Comparison of ENCODE assay signal across 29 mouse cellular contexts in the genomic region with DNA sequence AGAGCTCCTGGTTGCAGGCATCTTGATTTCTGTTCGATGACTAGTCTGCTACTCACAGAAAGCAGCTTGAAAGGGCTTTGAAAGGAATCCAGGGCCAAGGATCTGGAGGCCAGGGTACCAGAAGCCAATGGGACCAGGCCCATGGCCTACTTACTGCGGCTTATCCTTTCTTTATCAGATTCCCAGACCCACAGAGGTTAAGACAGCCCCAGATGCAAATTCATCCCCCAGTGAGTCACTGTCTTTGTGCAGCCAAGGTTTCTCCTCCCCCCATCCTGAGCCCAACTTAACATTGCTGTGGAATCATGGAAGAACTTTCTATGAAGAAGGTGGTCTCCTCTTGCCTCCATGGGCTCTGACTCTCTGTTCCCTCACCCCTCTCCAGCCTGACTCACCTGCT. TPM values are rescaled to one million over a fixed set of nuclear protein-coding genes. Genes with fewer than 3 reads are reported as not detected.
DNase-seq lines count a peak whose midpoint lies in the region; ATAC-seq and TF ChIP-seq lines count a peak whose summit lies in the region.
"Had no signal": no experiment of that assay in that cellular context is flagged by ENCODE, and none has a peak within 500 bp of the region (broad histone marks: within the 10 kb centered on the region; RNA-seq: fewer than 3 reads in every experiment).

No protein-coding gene starts in this region.

- no peaks in the 10 kb centered on the region for H3K36me3 ChIP-seq in heart, embryonic 10.5 days
- H3K36me3 ChIP-seq in kidney, adult 2 months (ENCODE audit: control insufficient read depth, insufficient read depth, low read length), result no peaks in the 10 kb centered on the region
- H3K36me3 ChIP-seq: embryonic facial prominence, embryonic 10.5 days; embryonic facial prominence, embryonic 15.5 days; hindbrain, embryonic 10.5 days; hindbrain, embryonic 15.5 days; limb, embryonic 12.5 days; liver, embryonic 15.5 days; neural tube, embryonic 15.5 days had no signal

- H3K9me3 ChIP-seq in heart, embryonic 10.5 days, result no peaks in the 10 kb centered on the region
- H3K9me3 ChIP-seq: embryonic facial prominence, embryonic 10.5 days; embryonic facial prominence, embryonic 15.5 days; hindbrain, embryonic 10.5 days; hindbrain, embryonic 15.5 days; limb, embryonic 12.5 days; liver, embryonic 15.5 days; neural tube, embryonic 15.5 days had no signal

- ATAC-seq in frontal cortex, adult (ENCODE audit: low TSS enrichment), result 0 out of 2 replicates have a peak, but pooled peaks have one; percentile 15
- ATAC-seq: inflammation-experienced regulatory T-cells, adult 6 months had no signal

- 66% methylated on average over 2 of the region's 2 CpGs for WGBS in heart, embryonic 10.5 days
- 80% methylated on average over 2 of the region's 2 CpGs for WGBS in kidney, adult 2 months

- H3K4me1 ChIP-seq in heart, embryonic 10.5 days, result peaks cover 39% of the 10 kb centered on the region
- H3K4me1 ChIP-seq in kidney, adult 2 months (ENCODE audit: control insufficient read depth, insufficient read depth, low read length), result 0 out of 2 replicates have a peak, but pooled peaks cover 2% of the 10 kb centered on the region
- H3K4me1 ChIP-seq: liver, embryonic 15.5 days had no signal

- TF ChIP-seq CTCF in kidney, adult 2 months (conservative IDR thresholded peaks at IDR 0.05; ENCODE audit: insufficient read depth, insufficient read length, low read depth, low read length), result no peak

- TF ChIP-seq POLR2A in kidney, adult 2 months (IDR thresholded peaks at IDR 0.05; ENCODE audit: low read depth, low read length), result no peak

- peak; percentile 68 for DNase-seq in adrenal gland, postnatal 14 days
- no peak for DNase-seq in adrenal gland, postnatal 4 days (ENCODE audit: low spot score in 2 of 2)
- no peak for DNase-seq in frontal cortex, postnatal 36 days (ENCODE audit: low spot score in 2 of 2)
- peak; percentile 81 for DNase-seq in MN1 (ENCODE audit: low spot score)
- no peak for DNase-seq in heart, embryonic 10.5 days (ENCODE audit: low spot score)
- no peak for DNase-seq in kidney, adult 2 months
- DNase-seq: cerebellum, adult 8-10 months; cerebellum, postnatal 25 days; gastrocnemius, postnatal 10 days; heart, postnatal 14 days; lung, embryonic 14.5 days; lung, postnatal 14 days; midbrain, embryonic 14.5 days; right cerebral cortex, postnatal 14 days; thymus, postnatal 4 days had no signal

- H3K4me3 ChIP-seq in heart, embryonic 10.5 days, result no peak overlapping the region
- H3K4me3 ChIP-seq in kidney, adult 2 months (ENCODE audit: insufficient read depth, low read depth, low read length), result no peak overlapping the region
- H3K4me3 ChIP-seq: embryonic facial prominence, embryonic 10.5 days; embryonic facial prominence, embryonic 15.5 days; hindbrain, embryonic 10.5 days; hindbrain, embryonic 15.5 days; layer of hippocampus, adult 2 months; left cerebral cortex, adult 2 months; limb, embryonic 12.5 days; liver, embryonic 15.5 days; neural tube, embryonic 15.5 days had no signal

- H3K27ac ChIP-seq in heart, embryonic 10.5 days, result no peak overlapping the region
- H3K27ac ChIP-seq in kidney, adult 2 months (ENCODE audit: insufficient read depth, low read depth, low read length), result no peak overlapping the region
- H3K27ac ChIP-seq: embryonic facial prominence, embryonic 10.5 days; embryonic facial prominence, embryonic 15.5 days; hindbrain, embryonic 10.5 days; hindbrain, embryonic 15.5 days; layer of hippocampus, adult 2 months; left cerebral cortex, adult 2 months; limb, embryonic 12.5 days; liver, embryonic 15.5 days; neural tube, embryonic 15.5 days had no signal

- H3K27me3 ChIP-seq in heart, embryonic 10.5 days (ENCODE audit: insufficient read depth, poor library complexity, severe bottlenecking), result 0 out of 2 replicates have a peak, but pooled peaks cover 7% of the 10 kb centered on the region
- H3K27me3 ChIP-seq in kidney, adult 2 months (replicated peaks; ENCODE audit: control insufficient read depth, insufficient read depth, low read length), result no peaks in the 10 kb centered on the region
- H3K27me3 ChIP-seq: CH12.LX; embryonic facial prominence, embryonic 15.5 days; hindbrain, embryonic 15.5 days; liver, embryonic 15.5 days; neural tube, embryonic 15.5 days had no signal

RNA-seq across cellular contexts. Expression of a gene that starts 6.3 kb away (rescaled TPM):
- 2,863 and 3,093 TPM in 2 replicates for total RNA-seq in adrenal gland, postnatal 14 days (2021)
- 1,000 to 10,000 TPM; 2,307 to 2,341 TPM for total RNA-seq in adrenal gland, postnatal 4 days (2021)
- 0.10 TPM in 1 of 2 replicates, not detected in the other for polyA plus RNA-seq in heart, embryonic 10.5 days (2016; fragmentation: Nextera tagmentation; extraction: Ambion mirVana)
- 0.16 and 5.1 TPM in 2 replicates for polyA plus RNA-seq in kidney, adult 2 months (2012; rRNA removed)
- total RNA-seq: liver, adult 2 months had no signal
- polyA plus RNA-seq: embryonic facial prominence, embryonic 10.5 days; hindbrain, embryonic 10.5 days; liver, adult 2 months had no signal

RNA-seq across cellular contexts. Expression of a gene that starts 51.1 kb away (rescaled TPM):
- 0.96 and 1.3 TPM in 2 replicates for total RNA-seq in adrenal gland, postnatal 14 days (2021)
- total RNA-seq in adrenal gland, postnatal 4 days (2021), result 1 to 10 TPM in 1 of 2 experiments, under 1 TPM in 1; 0.90 to 2.2 TPM
- 2.7 and 16.3 TPM in 2 replicates for polyA plus RNA-seq in heart, embryonic 10.5 days (2016; fragmentation: Nextera tagmentation; extraction: Ambion mirVana)
- polyA plus RNA-seq in kidney, adult 2 months (2012; rRNA removed), result 15.4 and 19.5 TPM in 2 replicates
- total RNA-seq: liver, adult 2 months; monocyte, adult 5-6 weeks had no signal
- polyA plus RNA-seq: liver, adult 2 months had no signal

Comparison
In these comparisons a context has a peak if more than half of its experiments do, and no peak if none do; other contexts are left out.
1. DNase-seq: peak in adrenal gland, postnatal 14 days (single experiment) and MN1 (single experiment); none in adrenal gland, postnatal 4 days (0 of 2), frontal cortex, postnatal 36 days (0 of 2), heart, embryonic 10.5 days (single experiment) and kidney, adult 2 months (single experiment).